Mouse (Mus musculus) lung, adult 10 weeks (tissue): ENCODE results near the gene Tmem19. TPM values are rescaled to one million over a fixed set of nuclear protein-coding genes. Genes with fewer than 3 reads are reported as not detected.

Experiments used
- polyA plus RNA-seq: library from polyadenylated mRNA; stranded (reverse); fragments of 350-450 nt; fragmentation: Illumina TruSeq; extraction: RNeasy Lipid Tissue Mini Kit (QIAGEN cat#74804); gene quantifications from one replicate; pipeline ENCODE4 v1.2.3, GENCODE M21; 2014; ENCODE audit warnings: low read depth, low replicate concordance; ENCODE audit not compliant: insufficient read depth

The Tmem19 gene
- 12.6 TPM for polyA plus RNA-seq

DNA sequence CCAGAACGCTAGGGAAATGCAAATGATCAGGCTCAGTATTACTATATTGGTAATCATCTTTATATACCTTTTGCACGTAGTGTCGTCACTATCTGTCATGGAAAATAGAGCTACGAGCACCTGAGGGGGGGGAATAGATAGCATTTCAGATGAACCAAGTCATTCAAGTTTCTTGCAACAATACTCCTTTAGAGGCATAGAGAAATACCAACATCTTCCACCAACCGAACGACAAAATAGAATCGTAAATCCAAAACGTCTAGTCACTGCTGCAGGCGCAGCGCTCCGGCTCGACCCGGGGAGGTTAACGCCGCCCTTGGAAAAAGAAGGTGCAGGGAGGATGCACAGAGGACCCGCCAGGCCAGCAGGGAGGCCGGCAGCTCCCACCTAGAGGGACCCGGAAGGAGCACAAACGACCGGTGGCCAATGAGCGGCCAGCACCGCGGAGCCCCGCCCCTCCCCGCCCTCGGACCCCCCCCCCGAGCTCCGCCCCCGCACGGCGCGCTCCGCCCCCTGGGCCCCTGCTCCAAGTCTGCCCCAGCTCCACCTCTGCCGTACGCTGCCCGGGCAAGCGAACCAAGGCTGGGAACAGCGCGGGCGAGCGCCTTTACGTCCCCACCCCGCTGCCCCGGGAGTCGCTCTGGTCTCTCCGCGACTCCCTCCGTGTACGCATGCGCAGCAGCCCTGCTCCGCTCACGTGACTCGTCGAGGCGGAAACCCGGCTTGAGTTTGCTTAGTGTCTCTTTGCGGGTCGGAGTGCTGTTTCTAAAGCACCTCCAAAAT is at the start of gene Tmem19:
Gene Tmem19 (minus strand): TSS at position 662 of the 783 bp plus-strand sequence.

DNA sequence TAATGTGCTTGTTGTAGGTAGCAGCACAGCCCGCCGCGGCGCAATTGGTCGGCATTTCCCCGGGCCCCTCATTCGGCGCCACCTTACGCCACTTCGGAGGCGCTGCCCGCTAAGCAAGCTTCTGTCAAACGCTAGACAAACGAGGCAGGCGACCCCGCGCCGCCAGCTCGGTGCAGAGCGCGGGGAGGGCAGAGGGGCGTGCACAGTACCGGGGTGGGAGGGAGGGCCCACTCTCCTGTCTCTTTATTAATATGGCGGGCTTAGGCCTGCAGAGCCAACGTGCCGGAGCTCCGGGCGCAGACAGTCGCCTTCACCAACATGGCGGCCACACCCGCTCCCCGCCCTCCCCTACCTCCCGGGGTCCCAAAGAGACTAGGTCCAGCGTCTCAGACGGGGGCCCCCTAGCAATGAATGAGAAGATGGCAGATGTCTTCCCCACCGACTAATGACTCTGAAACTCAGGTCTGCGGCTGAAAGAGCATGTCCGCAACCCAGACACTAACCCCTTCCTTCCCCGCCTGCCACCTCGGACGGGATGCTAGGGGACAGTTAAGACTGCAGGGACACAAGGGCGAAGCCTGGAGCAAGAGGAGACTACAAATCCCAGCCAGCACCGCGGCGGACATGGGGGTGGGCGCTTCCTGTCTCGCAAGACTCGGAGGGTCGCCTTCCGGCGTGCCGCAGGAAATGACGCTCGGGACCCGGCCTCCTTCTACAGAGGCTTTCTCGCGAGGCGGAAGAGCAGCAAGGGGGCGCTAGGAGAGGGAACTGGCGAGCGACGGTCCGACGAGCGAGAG is 22.1 kb upstream of the Tmem19 start, which contains the start of the genes Thap2 and Zfc3h1:
Gene Thap2 (minus strand): TSS at position 223 of the 797 bp plus-strand sequence.
Gene Zfc3h1 (plus strand): TSS at position 739 of the 797 bp plus-strand sequence.

DNA sequence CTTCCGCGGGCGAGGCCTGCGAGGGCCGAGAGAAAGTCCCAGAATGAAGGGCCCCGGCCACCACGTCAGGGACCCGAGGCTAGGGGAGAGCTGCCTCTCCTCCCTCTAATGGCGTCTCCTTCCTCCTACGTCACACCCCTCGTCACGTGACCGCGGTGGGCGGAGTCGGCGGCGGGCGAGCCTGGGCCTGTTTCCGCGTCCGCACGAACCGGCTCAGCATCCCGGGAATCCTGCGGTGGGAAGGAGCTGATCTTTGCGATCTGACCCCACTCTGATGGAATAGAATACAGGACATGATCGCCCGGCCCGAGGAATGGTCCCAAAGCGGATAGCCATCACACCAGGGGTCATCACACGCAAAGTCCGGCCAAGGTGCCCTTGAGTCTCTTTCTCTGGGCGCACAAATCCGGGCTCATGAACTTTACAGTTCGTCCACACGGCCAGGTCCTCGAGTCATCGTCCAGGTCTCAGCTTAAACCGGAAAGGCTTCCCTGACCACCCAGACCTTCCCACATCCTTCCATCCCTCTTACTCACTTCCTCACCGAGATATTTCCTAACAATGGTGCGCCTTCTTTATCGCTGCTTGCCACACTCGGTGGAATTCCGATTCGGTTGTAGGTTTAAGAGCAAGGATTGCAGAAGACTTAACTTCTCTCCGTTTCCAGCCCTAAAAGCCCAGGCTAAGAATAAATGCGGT is 46.7 kb downstream of the Tmem19 start, which contains the start of gene Rab21:
Gene Rab21 (minus strand): TSS at position 122 of the 699 bp plus-strand sequence.

Other genes starting within 250 kb of the Tmem19 start
- gene Tph2, start 177.5 kb downstream of the Tmem19 start, polyA plus RNA-seq = not detected
- gene Tbc1d15, start 111.0 kb downstream of the Tmem19 start, polyA plus RNA-seq = 18.0 TPM
- 27.7 TPM for gene Rab21, start 46.9 kb downstream of the Tmem19 start, polyA plus RNA-seq
- gene Thap2, start 21.9 kb upstream of the Tmem19 start, polyA plus RNA-seq = 5.3 TPM
- 19.7 TPM for gene Zfc3h1, start 22.5 kb upstream of the Tmem19 start, polyA plus RNA-seq
- gene A930009A15Rik, start 207.5 kb upstream of the Tmem19 start, polyA plus RNA-seq = not detected
- gene Lgr5, start 225.3 kb upstream of the Tmem19 start, polyA plus RNA-seq = 0.10 TPM